Mouse (Mus musculus) heart, postnatal 4 days (tissue): Measurements from ENCODE around the gene Ankrd34a. TPM values are rescaled to one million over a fixed set of nuclear protein-coding genes. Genes with fewer than 3 reads are reported as not detected.

Source experiments
- DNase-seq: peaks from one replicate; pipeline ENCODE4 v3.0.0; 2021
- total RNA-seq, 2 experiments: library from RNA; stranded (reverse); gene quantifications; 2 replicates each; pipeline ENCODE4 v1.2.3; 2021

Ankrd34a gene
- 1 to 10 TPM; 1.8 to 3.1 TPM for total RNA-seq

- peak; percentile 70 for DNase-seq
Observed at GRCm38 (mm10) chr3:96596228-96596707, at the start of gene Ankrd34a. Gene Ankrd34a (plus strand): TSS chr3:96596636.

DNA sequence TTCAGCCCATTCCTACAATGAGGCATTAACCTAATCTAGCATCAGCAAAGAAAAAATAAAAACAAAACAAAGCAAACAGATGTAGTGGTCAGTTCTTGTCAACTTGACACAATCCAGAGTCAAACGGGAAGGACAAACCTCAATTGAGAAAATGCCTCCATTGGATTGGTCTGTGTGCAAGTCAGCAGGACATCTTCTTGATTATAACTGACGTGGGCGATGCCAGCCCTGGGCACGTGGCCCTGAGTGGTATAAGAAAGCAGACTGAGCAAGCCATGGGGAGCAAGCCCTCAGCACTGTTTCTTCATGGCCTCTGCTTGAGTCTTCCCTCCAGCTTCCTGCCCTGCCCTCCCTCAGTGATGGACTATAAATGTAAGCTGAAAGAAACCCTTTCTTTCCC lies 49.6 kb upstream of the Ankrd34a start:
- DNase-seq, result no peak

DNA sequence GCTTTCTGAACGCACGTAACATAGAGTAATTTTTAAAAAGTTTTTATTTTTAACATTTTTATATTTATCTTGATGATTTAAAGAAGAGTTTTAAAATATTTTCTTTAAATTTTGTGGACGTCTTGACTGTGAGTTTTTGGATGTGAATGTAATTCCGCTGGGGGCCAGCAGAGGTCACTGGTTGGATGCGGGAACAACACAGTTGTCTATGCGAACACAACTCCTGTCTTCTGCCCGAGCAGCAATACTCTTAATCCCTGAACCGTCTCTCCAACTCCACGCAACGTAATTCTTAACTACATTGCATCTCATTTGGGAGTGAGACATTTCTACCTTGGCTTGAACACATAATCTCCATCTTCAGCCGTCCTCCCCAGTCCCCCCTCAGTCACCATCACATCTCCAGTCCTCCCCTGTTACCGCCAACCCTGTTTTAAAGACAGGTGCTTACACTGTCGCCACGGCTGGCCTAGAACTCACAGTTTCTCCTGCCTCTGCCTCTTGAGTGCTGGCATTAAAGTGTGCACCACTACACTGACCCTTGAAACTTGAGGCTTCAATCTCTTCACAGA lies 49.0 kb upstream of the Ankrd34a start:
- peak; percentile 89 for DNase-seq

GRCm38 (mm10) chr3:96548824-96549223 lies 47.6 kb upstream of the Ankrd34a start:
- no peak for DNase-seq

DNA sequence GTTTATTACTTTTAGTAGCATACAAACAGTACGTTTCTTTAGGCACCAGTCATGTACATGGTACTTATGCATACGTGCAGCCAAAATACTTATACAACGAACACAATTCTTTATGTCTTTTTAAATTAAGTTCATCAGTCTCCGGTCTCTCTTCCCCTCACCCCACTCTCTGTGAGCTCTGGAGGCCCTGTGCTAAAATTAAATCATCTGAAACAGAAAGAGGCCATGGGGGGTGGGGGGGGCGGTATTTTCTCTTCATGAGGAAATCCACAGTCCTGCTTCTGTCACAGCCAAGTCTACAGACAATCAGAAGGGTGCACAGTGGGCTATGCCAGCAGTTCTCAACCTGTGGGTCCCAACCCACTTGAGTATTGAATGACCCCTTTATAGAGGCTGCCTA lies 47.1 kb upstream of the Ankrd34a start:
- no peak for DNase-seq

DNA sequence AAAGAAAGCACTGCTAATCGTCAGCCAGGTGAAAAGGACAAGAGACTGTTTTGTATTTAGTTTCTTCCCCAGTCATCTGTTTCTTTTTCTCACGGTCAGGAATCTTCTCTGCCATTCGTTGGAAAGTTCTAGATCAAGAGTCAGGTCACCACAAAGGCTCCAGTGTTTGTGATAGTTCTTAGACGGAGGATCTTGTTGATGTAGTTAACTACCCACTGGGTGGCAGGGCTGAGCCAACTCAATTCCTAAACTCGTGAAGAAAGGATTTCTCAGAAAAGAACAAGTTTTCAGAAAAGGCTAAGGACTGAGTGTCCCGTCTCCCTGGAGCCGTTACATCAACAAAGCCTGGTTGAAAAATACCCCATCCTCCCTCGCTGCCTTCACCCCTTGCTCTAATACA lies 45.2 kb upstream of the Ankrd34a start:
- DNase-seq, result peak; percentile 69

DNA sequence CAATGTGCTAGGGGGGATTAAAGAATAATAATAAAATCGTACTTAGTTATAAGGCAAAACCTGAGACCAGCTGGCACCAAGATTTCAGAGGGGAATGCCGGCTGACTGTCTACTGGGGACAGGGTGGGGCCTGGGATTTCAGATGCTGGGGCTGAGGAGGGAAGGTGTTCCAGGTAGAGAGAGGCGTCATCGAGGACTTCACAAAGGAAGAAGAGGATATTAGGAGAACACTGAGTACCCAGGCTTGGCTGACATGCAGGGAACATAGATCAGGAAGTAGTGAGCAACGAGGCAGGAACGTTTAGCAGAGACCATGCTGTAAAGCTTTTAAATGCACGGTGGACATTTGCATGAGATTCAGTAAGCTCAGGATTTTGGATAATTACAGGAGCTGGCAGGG lies 44.5 kb upstream of the Ankrd34a start:
- DNase-seq, result no peak

DNA sequence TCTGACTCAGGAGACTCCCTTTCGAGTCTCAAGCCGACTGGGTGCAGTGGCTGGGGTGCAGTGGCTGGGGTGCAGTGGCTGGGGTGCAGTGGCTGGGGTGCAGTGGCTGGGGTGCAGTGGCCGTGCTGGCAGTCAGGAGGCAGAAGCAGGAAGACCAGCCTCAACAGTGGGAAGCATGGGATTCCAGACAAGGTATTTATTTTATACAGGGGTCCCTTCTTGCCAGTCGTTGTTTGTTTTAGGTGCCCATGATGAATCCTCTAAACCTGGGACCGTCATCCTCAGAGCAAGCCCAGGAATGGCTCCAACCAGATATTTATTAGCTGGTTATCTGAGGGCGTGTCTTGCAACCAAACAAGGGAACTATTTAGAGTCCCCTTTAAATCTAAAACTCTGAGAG lies 42.8 kb upstream of the Ankrd34a start:
- no peak for DNase-seq

DNA sequence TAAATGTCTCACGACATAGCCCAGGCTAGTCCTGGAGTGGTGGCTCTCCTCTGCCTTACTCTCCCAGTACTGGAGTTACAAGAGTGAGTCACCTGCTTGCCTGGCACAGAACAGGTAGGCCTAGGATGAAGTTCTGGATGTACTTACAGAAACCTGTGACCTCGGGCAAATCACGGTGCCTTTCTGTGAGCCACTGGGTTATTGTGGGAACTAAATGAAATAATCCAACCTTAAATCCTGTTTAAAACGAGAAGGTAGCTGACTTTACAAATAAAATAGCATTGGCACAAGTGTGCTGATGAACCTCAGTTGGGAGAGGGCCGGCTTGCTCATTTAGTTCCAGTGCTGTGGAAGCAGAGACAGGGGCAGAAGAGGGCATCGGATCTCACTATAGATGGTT lies 42.2 kb upstream of the Ankrd34a start:
- no peak for DNase-seq

DNA sequence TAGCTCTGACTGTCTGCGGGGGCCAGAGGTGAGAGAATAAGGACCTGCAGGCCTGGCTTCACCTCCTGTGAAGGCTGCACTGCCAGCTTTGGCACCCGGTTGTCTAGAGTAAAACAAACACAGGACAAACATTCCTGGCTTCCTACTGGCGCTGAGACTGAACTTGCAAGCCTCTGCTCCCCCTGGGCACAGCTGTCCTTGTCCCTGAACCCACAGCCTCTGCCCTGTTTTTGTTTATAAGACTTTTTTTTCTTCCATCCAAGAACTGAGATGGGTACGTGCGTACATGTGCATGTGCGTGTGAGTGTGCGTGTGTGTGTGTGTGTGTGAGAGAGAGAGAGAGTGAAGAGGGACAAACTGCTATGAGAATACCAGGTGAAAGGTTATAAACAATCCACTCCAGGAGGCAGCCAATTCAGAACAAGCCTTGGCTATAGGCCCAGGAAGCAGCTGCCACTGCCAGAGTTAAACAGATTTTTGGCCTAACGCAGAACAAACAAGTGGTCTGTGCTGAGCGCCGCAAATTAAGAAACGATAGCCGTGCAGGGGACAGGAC lies 41.3 kb upstream of the Ankrd34a start:
- peak; percentile 90 for DNase-seq

- DNase-seq, result no peak
Observed at GRCm38 (mm10) chr3:96555999-96556614, 40.3 kb upstream of the Ankrd34a start.

- DNase-seq, result peak; percentile 32
Observed at GRCm38 (mm10) chr3:96556651-96557635, 39.5 kb upstream of the Ankrd34a start.

- peak; percentile 100 for DNase-seq
Observed at GRCm38 (mm10) chr3:96557694-96558093, 38.7 kb upstream of the Ankrd34a start, which contains the start of gene Txnip. Gene Txnip (plus strand): TSS chr3:96557957.

DNA sequence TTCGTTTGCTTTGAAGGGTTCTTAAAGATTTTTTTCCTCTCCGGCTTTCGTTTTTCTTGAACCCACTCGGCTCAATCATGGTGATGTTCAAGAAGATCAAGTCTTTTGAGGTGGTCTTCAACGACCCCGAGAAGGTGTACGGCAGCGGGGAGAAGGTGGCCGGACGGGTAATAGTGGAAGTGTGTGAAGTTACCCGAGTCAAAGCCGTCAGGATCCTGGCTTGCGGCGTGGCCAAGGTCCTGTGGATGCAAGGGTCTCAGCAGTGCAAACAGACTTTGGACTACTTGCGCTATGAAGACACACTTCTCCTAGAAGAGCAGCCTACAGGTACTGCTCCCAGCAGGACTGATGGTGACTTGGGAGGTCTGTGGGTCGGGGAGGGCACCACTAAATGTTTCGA lies 38.3 kb upstream of the Ankrd34a start:
- DNase-seq, result peak; percentile 54

- peak; percentile 15 for DNase-seq
Observed at GRCm38 (mm10) chr3:96558668-96559196, 37.7 kb upstream of the Ankrd34a start.

DNA sequence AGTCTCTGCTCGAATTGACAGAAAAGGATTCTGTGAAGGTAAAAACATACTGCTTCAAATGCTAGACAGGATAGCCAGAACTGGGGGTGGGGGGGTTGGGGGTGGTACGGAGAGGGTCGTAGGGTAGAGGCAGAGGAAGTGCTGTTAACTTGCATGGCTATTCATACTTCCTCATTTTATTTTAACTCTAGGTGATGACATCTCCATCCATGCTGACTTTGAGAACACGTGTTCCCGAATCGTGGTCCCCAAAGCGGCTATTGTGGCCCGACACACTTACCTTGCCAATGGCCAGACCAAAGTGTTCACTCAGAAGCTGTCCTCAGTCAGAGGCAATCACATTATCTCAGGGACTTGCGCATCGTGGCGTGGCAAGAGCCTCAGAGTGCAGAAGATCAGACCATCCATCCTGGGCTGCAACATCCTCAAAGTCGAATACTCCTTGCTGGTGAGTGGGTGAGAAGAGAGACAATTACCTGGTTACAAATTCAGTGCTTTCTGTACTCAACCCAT lies 37.0 kb upstream of the Ankrd34a start:
- DNase-seq, result no peak

DNA sequence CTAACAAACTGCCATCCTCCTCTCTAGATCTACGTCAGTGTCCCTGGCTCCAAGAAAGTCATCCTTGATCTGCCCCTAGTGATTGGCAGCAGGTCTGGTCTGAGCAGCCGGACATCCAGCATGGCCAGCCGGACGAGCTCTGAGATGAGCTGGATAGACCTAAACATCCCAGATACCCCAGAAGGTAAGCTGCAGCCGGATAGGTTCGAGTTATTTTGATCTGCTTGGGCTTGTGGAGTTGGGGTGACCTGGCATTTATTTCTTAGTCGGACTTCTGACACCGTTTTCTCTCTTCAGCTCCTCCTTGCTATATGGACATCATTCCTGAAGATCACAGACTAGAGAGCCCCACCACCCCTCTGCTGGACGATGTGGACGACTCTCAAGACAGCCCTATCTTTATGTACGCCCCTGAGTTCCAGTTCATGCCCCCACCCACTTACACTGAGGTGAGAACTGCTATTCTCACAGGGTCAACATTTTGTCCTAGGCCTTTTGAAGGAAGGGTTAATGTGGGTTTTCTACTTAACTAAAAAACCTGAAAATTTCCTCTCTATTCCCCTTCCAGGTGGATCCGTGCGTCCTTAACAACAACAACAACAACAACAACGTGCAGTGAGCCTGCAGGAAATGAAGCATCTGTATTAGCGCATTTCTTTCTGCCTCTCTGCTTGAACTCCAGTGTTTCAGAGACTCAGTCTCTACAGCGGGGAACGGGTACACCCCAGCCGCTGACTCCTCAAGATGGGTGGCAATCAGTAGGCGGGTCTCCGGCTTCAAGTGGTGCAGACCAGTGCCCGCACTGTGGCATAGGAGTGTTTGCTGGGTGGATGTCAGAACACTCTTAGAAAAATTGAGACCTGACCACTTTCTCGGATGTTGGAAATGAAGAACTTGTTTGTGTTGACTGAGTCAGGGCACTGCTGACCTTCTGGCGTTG lies 36.3 kb upstream of the Ankrd34a start:
- DNase-seq, result peak; percentile 48

DNA sequence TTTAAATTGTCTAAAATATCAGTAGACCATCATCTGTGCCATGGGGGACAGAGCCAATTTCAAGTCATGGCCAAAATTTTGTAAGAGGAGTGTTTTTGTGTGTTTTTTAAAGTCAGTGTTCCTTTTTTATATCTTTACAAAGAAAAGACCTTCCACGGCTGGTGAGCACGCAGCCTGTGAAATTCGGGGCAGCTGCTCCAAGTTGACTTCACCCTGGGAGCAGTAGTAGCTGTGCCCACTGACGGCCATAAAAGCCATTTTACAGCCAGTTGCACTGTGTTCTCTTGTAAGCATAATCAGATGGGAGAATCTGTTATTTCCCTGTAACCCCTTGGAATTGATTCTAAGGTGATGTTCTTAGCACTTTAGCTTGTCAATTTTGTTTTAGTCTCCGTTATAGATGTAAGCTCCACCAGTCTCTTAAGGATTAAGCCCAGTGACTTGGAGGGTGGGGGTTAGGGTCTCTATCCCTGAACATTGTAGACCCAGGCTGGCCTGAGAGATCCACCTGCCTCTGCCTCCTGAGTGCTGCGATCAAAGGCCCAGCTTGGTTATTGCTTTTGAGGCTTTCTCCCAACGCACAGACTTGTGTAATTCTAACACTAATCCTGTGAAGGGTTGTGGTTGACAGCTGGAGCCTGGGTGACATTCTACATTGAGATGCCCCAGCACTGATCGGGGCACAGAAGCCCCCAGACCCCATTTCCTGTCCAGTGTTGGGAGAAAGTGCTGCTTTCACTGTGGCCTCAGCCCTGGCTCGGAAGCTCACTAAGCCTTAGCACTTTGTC lies 35.4 kb upstream of the Ankrd34a start:
- peak; percentile 34 for DNase-seq

- DNase-seq, result peak; percentile 62
Observed at GRCm38 (mm10) chr3:96561946-96562681, 34.3 kb upstream of the Ankrd34a start.

DNA sequence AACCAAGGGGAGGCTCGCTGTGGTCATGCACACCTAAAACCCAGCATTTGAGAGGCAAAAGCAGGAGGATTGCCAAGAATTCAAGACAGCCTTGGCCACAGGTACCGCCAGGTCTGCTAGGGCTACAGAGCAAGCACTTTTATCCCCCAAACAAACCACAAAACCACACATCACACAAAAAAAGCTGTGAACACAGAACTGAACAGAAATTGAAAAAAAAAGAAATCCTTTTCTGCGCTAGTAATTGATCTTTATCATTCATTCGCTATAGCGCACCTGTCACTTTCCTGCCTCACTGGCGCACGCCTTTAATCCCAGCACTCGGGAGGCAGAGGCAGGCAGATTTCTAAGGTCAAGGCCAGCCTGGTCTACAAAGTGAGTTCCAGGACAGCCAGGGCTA lies 33.2 kb upstream of the Ankrd34a start:
- no peak for DNase-seq
